15 mouse cellular contexts compared by ENCODE assay signal in genomic region chr15:83520861-83521382, GRCm38 (mm10). TPM values are rescaled to one million over a fixed set of nuclear protein-coding genes. Genes with fewer than 3 reads are reported as not detected.
"Had no signal": no experiment of that assay in that cellular context is flagged by ENCODE, and none has a peak within 500 bp of the region (broad histone marks: within the 10 kb centered on the region; RNA-seq: fewer than 3 reads in every experiment).

No protein-coding gene starts in this region.

- H3K9ac ChIP-seq: limb, embryonic 12.5 days; liver, embryonic 14.5 days; neural tube, embryonic 12.5 days had no signal

- ATAC-seq: lung, postnatal 0 days had no signal

- H3K36me3 ChIP-seq: limb, embryonic 12.5 days; neural tube, embryonic 12.5 days had no signal

- H3K27ac ChIP-seq: limb, embryonic 12.5 days; liver, embryonic 14.5 days; neural tube, embryonic 12.5 days; stomach, postnatal 0 days had no signal

- DNase-seq: kidney, adult 8-10 months; kidney, postnatal 25 days; liver; lung, adult 2 months; lung, postnatal 36 days; midbrain, embryonic 14.5 days; thymus, postnatal 4 days had no signal

- H3K4me3 ChIP-seq: limb, embryonic 12.5 days; neural tube, embryonic 12.5 days had no signal

- H3K4me2 ChIP-seq: limb, embryonic 12.5 days; neural tube, embryonic 12.5 days had no signal

RNA-seq across cellular contexts. Expression of gene Bik, which starts 5.7 kb away (rescaled TPM):
- total RNA-seq: layer of hippocampus, postnatal 25 days; left cerebral cortex, postnatal 36 days; monocyte, adult 5-6 weeks had no signal
